Mouse (Mus musculus): ENCODE measurements around the gene Plscr2. TPM values are rescaled to one million over a fixed set of nuclear protein-coding genes. Genes with fewer than 3 reads are reported as not detected.
"Not testable (repeated sequence)": the region's sequence is repeated elsewhere in the genome, so short reads cannot be mapped to it uniquely, and the experiment has no call there.

Gene Plscr2
- polyA plus RNA-seq, 1 experiment, result not detected

DNA sequence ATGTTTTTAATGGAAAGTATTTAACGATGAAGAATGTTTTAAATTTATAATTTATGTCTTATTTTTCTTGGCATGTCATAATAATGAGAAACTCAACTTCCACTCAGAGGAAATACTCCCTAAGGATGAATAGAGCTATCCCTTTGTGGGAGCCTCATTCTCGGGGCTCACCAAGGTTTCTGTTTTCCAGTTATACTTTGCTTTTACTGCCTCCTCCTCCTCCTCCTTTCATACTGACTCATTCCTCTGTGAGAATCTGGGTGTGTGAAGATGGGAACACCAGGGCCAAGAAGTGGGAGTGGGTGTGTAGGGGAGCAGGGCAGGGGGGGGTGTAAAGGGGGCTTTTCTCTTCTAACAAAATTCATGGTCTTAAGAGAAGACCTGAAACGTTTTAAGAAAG lies 17.5 kb downstream of the Plscr2 start:
- H3K4me3 ChIP-seq (replicated peaks), result no peak overlapping the region
- TF ChIP-seq TAL1 (IDR thresholded peaks at IDR 0.05; ENCODE audit: low read length), result no peak
- TF ChIP-seq GATA1 (IDR thresholded peaks at IDR 0.05; ENCODE audit: low read length), result no peak
- H3K9me3 ChIP-seq (ENCODE audit: control insufficient read depth, low read length), result no peaks in the 10 kb centered on the region
- no peaks in the 10 kb centered on the region for H3K27me3 ChIP-seq (ENCODE audit: control insufficient read depth)
- no peaks in the 10 kb centered on the region for H3K4me1 ChIP-seq (ENCODE audit: control insufficient read depth)
- H3K36me3 ChIP-seq (ENCODE audit: control insufficient read depth), result no peaks in the 10 kb centered on the region

DNA sequence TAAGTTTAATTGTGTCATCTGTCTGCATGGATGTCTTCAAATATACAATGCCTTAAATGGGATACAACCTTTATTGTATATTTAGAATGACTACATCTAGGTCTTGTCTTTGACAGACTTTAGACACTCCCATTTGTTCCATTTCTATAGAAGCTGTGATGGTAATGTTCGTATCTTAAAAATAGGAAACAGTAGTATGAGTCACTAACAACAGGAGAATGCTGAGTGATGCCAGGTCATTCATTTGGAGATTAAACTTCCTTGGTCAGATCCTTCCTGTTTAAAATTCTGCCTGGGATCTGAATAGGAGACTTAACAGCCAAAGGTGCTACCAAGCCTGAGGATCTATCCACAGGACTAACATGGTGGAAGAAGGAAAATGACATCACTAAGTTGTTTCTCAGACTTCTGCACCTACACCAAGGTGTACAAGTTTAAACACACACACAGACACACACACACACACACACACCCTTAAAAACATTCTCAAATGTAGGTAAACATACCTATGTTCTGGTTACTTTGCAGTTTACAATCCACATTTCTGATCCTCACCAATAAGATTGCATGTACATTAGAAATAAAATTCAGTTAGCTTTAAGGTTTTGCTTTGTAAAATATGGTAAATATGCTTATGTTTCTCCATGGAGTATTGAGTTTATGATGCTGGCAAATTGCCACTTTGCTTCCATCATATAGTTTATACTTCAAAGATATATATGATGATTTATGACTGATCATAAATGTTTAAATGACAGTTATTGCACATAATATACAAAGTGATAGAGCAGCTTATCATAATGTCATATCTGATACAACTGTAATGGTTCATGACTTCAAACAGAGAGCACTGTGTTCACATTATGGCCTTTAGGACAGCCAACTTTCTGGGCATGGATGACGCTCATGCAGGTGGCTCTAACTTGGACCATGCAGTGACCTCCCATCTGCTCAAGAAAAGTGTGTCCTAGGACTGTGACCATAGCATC lies 18.5 kb downstream of the Plscr2 start:
- Histone ChIP-seq H3K27me3 (ENCODE audit: control insufficient read depth) (no peaks in the 10 kb centered on the region), H3K9me3 (ENCODE audit: control insufficient read depth, low read length) (no peaks in the 10 kb centered on the region), H3K36me3 (ENCODE audit: control insufficient read depth) (no peaks in the 10 kb centered on the region), H3K4me1 (ENCODE audit: control insufficient read depth) (no peaks in the 10 kb centered on the region), H3K4me3 (replicated peaks) (no peak overlapping the region)
- TF ChIP-seq TAL1 (IDR thresholded peaks at IDR 0.05; ENCODE audit: low read length) (no peak), GATA1 (IDR thresholded peaks at IDR 0.05; ENCODE audit: low read length) (no peak)

DNA sequence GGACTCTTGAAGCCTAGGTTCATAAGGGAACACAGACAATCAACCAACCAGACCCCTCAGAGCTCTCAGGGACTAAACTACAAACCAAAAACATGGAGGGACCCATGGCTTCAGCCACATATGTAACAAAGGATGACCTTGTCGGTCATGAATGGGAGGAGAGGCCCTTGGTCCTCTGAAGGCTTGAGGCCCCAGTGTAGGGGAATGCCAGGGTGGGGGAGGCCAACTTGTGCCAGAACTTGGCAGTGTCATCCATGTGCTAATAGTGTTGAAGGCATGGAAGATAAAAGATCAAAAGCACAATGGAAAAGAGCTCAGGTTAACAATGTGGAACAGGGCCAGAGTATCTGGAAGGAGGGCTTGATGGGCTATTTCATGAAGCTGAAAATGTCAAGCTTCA lies 22.9 kb downstream of the Plscr2 start:
- Histone ChIP-seq H3K4me1 (ENCODE audit: control insufficient read depth) (no peaks in the 10 kb centered on the region), H3K36me3 (ENCODE audit: control insufficient read depth) (no peaks in the 10 kb centered on the region), H3K27me3 (ENCODE audit: control insufficient read depth) (no peaks in the 10 kb centered on the region), H3K4me3 (replicated peaks) (no peak overlapping the region), H3K9me3 (ENCODE audit: control insufficient read depth, low read length) (no peaks in the 10 kb centered on the region)
- no peak for TF ChIP-seq TAL1 (IDR thresholded peaks at IDR 0.05; ENCODE audit: low read length)
- no peak for TF ChIP-seq GATA1 (IDR thresholded peaks at IDR 0.05; ENCODE audit: low read length)

DNA sequence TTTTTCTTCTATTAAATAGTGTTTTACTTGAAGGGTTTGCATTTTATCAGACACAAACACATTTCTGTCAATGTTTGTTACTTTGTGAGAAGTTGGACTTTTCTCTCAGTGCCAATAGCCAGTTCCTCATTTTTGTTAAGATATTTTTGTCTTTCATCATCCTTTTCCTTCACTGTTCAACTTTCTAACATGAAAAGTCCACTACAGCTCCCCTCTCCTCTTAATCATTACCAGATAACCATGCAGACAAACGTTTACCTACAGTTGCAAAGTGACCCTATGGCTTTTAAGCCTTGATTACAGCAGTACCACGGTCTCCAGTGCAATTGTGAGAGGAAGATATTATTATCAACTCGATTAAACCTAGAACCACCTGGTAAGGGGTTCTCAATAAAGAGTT lies 25.8 kb downstream of the Plscr2 start:
- Histone ChIP-seq H3K4me1 (ENCODE audit: control insufficient read depth) (no peaks in the 10 kb centered on the region), H3K36me3 (ENCODE audit: control insufficient read depth) (no peaks in the 10 kb centered on the region), H3K27me3 (ENCODE audit: control insufficient read depth) (no peaks in the 10 kb centered on the region), H3K4me3 (replicated peaks) (no peak overlapping the region), H3K9me3 (ENCODE audit: control insufficient read depth, low read length) (no peaks in the 10 kb centered on the region)
- no peak for TF ChIP-seq GATA1 (IDR thresholded peaks at IDR 0.05; ENCODE audit: low read length)
- no peak for TF ChIP-seq TAL1 (IDR thresholded peaks at IDR 0.05; ENCODE audit: low read length)

DNA sequence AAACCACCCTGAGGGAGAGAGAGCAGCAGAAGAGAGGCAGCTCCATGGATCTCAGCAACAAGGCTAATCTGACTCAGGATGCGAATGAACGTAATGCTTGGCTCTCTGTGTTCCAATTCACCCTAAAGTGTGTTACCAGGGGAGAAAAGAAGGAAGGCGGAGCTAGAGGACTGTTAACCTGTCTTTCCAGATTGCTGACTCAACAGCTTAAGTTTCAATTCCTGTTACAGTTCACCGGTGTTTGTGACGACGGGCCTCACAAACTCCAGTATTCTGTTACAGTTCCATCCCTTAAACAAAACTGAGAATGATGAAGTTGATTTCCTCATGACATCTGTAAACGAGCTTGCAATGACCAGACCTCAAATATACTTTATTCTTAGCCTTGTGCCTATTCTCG lies 29.7 kb downstream of the Plscr2 start:
- Histone ChIP-seq H3K36me3 (ENCODE audit: control insufficient read depth) (no peaks in the 10 kb centered on the region), H3K27me3 (ENCODE audit: control insufficient read depth) (no peaks in the 10 kb centered on the region), H3K9me3 (ENCODE audit: control insufficient read depth, low read length) (no peaks in the 10 kb centered on the region), H3K4me3 (replicated peaks) (no peak overlapping the region), H3K4me1 (ENCODE audit: control insufficient read depth) (no peaks in the 10 kb centered on the region)
- no peak for TF ChIP-seq GATA1 (IDR thresholded peaks at IDR 0.05; ENCODE audit: low read length)
- TF ChIP-seq TAL1 (IDR thresholded peaks at IDR 0.05; ENCODE audit: low read length), result no peak

DNA sequence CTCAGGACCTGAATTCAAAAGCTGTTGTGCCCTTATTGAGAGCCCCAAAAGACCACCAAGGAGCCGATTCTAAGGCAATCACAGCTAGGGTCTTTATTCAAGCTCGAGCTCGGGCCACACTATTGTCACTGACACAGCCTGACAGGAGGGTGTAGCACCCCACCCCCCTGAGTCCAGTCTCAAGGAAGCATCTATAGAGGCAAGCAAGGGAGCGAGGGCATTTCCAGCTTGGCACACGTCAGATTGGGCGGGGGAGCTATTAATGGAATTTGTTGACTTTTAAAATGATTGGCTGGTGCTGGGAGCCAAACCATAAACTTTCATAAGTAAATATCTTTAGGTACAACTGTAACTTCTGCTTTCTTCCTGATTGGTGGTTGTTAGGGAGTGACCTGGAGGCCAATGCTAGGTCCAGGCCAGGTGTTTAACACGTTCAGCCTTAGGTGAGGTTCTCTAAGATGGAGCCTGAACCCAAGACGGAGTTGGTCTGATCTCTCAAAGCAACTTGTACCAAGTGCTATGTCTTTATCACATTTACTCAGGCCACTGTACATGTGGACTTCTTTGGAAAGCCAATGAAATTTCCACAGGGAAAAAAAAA lies 30.3 kb downstream of the Plscr2 start:
- no peak overlapping the region for H3K4me3 ChIP-seq (replicated peaks)
- no peak for TF ChIP-seq TAL1 (IDR thresholded peaks at IDR 0.05; ENCODE audit: low read length)
- no peak for TF ChIP-seq GATA1 (IDR thresholded peaks at IDR 0.05; ENCODE audit: low read length)
- H3K4me1 ChIP-seq (ENCODE audit: control insufficient read depth), result no peaks in the 10 kb centered on the region
- no peaks in the 10 kb centered on the region for H3K9me3 ChIP-seq (ENCODE audit: control insufficient read depth, low read length)
- H3K36me3 ChIP-seq (ENCODE audit: control insufficient read depth), result no peaks in the 10 kb centered on the region
- no peaks in the 10 kb centered on the region for H3K27me3 ChIP-seq (ENCODE audit: control insufficient read depth)

DNA sequence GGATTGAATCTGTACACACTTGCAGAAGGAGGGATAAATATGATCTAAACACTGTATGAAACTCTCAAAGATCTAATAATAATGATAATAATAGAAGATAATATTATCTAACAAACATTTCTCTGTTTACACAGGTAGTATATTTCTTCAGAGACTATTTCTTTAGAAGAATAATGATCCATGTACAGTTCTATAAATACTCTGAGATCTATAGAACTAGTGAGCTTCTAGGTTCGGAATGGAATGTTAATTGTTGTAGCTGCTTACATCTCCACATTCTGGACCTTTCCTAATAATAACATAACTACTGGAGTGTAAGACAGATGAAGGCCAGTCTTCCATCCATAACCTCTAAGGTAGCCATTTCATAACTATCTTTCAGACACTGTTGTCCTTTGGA lies 33.7 kb downstream of the Plscr2 start, which contains the start of gene 1700057G04Rik:
Gene 1700057G04Rik (plus strand): TSS at position 301 of the 400 bp plus-strand sequence.
- Histone ChIP-seq H3K4me3 (replicated peaks) (no peak within 1 kb of the TSS), H3K27me3 (ENCODE audit: control insufficient read depth) (no peaks in the 10 kb centered on the region), H3K36me3 (ENCODE audit: control insufficient read depth) (no peaks in the 10 kb centered on the region), H3K9me3 (ENCODE audit: control insufficient read depth, low read length) (no peaks in the 10 kb centered on the region), H3K4me1 (ENCODE audit: control insufficient read depth) (no peaks in the 10 kb centered on the region)
- TF ChIP-seq TAL1 (IDR thresholded peaks at IDR 0.05; ENCODE audit: low read length) (no peak), GATA1 (IDR thresholded peaks at IDR 0.05; ENCODE audit: low read length) (no peak)

DNA sequence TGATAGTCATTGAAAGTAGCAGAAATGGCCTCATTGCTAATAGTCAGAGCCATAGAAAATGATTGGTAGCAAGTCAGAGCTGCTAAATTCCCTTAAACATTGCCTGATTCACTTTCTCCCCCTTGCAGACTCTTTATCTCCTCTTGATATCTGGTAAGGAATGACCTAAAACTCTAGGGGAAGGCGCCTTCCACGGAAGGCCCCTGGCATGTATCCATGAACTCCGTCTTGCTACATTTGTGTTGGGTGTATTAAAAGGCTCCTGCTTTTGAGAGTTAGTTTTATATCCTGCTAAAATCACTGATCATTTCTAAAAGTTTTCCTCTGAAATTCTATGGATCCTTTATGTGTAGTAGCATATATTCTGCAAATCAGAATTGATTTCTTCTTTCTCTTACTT lies 41.4 kb downstream of the Plscr2 start:
- no peak for TF ChIP-seq TAL1 (IDR thresholded peaks at IDR 0.05; ENCODE audit: low read length)
- TF ChIP-seq GATA1 (IDR thresholded peaks at IDR 0.05; ENCODE audit: low read length), result no peak
- Histone ChIP-seq H3K4me3 (replicated peaks) (no peak overlapping the region), H3K36me3 (ENCODE audit: control insufficient read depth) (no peaks in the 10 kb centered on the region), H3K27me3 (ENCODE audit: control insufficient read depth) (no peaks in the 10 kb centered on the region), H3K4me1 (ENCODE audit: control insufficient read depth) (no peaks in the 10 kb centered on the region), H3K9me3 (ENCODE audit: control insufficient read depth, low read length) (no peaks in the 10 kb centered on the region)

DNA sequence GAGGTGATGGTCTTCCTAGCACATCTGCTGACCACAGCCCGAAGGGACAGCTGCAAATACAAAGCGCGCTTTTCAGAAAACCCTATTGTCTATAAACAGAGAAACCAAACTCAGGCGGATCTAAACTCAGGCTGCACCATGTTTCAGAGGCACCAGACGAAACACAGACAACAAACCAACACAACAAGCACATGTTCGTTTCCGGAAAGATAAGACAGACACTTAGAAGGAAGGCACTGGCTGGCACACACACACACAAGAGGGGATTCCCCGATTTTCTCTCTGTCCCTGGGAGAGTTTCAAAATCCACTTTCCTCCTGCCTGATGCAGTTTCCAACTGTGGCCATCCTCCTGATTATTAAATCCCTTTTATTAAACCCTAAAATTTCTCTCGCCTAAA lies 50.5 kb downstream of the Plscr2 start:
- H3K4me1 ChIP-seq (ENCODE audit: control insufficient read depth); H3K4me3 ChIP-seq (replicated peaks): not testable (repeated sequence)

More for the DNA sequence above, 50.5 kb downstream of the Plscr2 start:
- not testable (repeated sequence) for H3K9me3 ChIP-seq (ENCODE audit: control insufficient read depth, low read length); H3K36me3 ChIP-seq (ENCODE audit: control insufficient read depth); H3K27me3 ChIP-seq (ENCODE audit: control insufficient read depth)

Data from erythroblast, embryonic 14.5 days (primary cell).